Mouse (Mus musculus) cerebral cortex, adult 2 months (tissue): ENCODE data around the gene Snai1.

Source experiments
- WGBS: fragments of 180-500 bp; shearing (Covaris S2); methylation state at CpG from one replicate; pipeline ENCODE4 v1.1.7; 2018; 5-methylcytosine and 5-hydroxymethylcytosine counted together

Snai1 gene

GRCm38 (mm10) chr2:167537476-167538297 is at the start of gene Snai1:
TSS of gene Snai1 (plus strand) at chr2:167538195.
- WGBS: 1% methylated on average over 58 of the region's 58 CpGs

GRCm38 (mm10) chr2:167490813-167491525 is 47.0 kb upstream of the Snai1 start:
- WGBS: 38% methylated on average over 4 of the region's 4 CpGs

DNA sequence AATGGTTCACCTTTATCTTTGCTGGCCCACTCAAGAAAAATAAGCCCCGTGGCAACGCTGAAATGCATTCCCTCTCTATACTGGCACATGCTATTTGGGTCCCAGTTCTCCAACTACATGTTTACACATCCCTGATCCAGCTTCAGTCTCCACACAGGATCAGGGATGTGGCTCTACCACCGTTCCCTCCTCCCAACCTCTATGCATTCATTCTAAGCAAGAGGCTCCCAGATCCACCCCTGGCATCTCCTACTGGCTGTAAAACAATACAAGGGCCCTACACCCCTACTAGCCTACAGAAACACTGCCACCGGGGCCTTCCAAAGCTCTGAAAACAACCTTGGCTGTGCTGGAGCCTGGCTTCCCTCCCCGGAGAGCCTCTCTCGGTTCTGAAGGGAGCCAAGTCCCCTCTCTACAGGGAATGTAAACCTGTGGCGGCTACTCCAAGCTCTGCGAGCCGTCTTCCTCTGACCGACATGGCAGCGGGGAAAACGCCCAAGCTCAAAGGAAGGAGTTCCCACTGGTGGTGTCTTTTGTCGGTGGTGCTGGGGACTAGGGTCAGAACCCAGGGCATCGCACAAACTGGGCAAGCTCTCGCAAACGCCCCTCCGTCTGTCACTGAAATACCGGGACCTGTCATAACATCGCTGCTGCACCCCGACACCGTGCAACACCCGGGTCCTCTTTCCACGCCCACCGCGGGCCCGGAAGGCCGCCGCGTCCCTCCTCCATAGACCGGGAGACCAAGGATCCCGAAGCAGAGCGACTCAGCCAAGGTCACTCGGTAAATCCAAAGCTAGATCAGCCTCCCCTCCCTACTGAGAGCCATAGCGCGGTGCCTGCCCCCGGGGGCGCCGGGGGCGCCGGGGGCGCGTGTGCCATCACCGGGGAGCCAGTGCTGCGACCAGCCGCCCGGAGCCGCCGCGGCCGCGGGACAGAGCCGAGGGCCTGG is 46.0 kb upstream of the Snai1 start, which contains the start of gene Rnf114:
Rnf114 (plus strand) TSS at position 889 of the 952 bp plus-strand sequence.
- WGBS: 1% methylated on average over 52 of the region's 52 CpGs

GRCm38 (mm10) chr2:167492713-167493636 is 45.0 kb upstream of the Snai1 start, which contains the start of gene Spata2:
TSS of gene Spata2 (minus strand) at chr2:167492887.
- WGBS: 1% methylated on average over 61 of the region's 63 CpGs

DNA sequence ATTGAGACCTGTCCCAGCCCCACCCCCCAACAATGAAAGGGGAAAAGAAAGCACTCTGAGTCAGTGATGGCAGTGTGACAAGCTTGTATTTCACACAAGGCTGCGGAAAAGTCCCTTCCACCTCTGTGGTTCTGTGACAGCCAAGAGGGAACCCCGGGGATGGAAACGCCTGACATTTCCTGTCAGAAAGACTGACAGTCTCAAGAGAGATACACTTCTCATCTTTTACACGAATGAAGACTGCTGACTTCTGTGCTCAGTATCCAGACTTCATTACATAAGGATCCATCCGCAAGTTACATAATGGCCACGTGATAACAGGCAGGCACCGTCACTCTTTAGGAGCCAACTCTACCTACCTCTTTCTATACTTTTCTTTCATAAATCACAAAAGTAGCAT is 41.6 kb upstream of the Snai1 start:
- 47% methylated on average over 7 of the region's 7 CpGs for WGBS

- WGBS: 74% methylated on average over 5 of the region's 5 CpGs
Measured at GRCm38 (mm10) chr2:167497272-167497671, 40.7 kb upstream of the Snai1 start.

GRCm38 (mm10) chr2:167502554-167503252 is 35.3 kb upstream of the Snai1 start:
- 50% methylated on average over 13 of the region's 13 CpGs for WGBS

GRCm38 (mm10) chr2:167503253-167503895 is 34.6 kb upstream of the Snai1 start:
- WGBS: under 1% methylated on average over 85 of the region's 85 CpGs

DNA sequence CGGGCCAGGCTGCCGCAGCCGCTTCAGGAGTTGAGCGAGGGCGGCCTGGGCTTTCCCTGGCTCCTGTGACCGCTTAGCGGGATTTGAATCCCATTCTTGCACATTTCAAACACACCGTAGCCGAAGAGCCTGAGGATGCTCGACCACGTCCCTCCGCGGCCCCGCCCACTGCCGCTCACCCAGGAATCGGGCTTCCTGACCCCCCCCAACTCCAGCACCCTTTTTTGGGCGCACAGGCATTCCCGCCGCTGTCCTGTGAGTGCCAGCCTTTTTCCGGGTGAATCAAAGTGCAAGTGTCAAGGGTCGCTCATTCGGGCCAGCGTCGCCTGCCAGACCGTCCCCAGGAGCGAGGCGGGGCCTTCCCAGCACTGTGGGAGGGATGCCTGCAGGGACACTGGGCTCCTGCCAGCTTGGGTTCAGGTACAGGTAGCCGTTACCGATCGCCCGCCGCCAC is 34.1 kb upstream of the Snai1 start:
- 2% methylated on average over 32 of the region's 32 CpGs for WGBS

- 51% methylated on average over 3 of the region's 3 CpGs for WGBS
Measured at GRCm38 (mm10) chr2:167505127-167505526, 32.9 kb upstream of the Snai1 start.

GRCm38 (mm10) chr2:167506546-167507260 is 31.3 kb upstream of the Snai1 start:
- WGBS: 88% methylated on average over 10 of the region's 10 CpGs

DNA sequence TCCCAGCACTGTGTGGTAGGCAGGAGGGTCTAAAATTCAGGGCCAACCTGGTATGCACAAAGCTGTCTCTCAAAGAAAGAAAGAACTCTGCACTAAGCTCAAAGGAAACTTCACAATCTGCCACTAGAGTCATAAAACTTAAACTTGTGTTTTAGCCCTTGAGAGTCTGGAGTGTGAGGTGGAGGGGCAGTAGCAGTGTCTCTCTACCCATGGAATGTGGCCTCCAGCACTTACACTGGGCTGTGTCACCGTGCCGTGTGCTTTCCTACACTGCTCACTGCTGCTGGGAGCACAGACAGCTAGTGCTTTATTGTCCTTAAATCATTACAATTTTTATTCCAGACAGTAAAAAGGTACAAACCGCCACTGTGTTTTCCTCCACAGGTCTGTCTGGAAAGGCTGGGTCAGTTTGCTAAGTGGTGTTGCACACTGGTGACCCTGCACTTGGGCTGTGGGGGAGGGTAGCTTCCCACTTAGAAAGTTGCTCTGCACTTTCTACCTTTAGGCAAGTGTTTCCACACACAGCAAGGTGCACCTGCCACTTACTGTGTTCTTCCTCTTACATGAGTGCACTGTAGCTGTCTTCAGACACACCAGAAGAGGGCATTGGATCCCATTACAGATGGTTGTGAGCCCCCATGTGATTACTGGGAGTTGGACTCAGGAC is 30.1 kb upstream of the Snai1 start:
- 87% methylated on average over 3 of the region's 3 CpGs for WGBS

DNA sequence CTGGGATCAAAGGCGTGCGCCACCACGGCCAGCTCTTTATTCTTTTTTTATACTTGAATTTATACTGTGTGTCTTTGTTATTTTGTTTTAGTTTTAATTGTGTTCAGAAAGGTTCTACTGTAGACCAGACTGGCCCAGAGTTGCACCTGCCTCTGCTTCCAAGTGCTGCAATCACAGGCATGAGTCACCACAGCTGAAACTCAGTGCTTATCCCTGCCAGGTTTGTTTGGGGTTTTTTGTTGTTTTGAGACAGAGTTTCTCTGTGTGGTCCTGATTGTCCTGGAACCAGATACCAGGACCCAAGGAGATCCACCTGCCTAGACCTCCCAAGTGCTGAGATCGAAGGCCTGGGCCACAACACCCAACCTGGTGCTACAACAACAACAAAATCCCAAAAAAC is 29.4 kb upstream of the Snai1 start:
- WGBS: 89% methylated on average over 4 of the region's 4 CpGs

DNA sequence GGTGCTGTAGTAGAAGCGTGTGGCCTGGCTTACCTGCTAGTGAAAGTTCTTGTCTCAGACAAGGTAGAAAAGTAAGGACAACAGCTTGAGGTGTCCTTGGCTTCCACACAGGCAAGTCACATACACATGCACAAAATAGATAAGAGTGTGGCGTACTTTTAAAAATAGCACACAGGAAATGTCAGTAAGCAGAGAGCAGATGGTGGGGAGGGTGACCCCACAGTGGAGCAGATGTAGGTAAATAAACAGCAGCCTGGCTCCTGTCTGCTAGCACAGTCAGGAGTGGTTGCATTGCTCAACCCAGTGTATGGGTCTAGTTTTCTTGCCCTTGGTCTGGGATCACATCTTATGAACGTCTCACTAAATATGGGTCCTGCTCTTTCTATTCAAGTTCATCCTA is 27.5 kb upstream of the Snai1 start:
- WGBS: 49% methylated on average over 3 of the region's 3 CpGs

- WGBS: 91% methylated on average over 9 of the region's 9 CpGs
Measured at GRCm38 (mm10) chr2:167512365-167512764, 25.6 kb upstream of the Snai1 start.

DNA sequence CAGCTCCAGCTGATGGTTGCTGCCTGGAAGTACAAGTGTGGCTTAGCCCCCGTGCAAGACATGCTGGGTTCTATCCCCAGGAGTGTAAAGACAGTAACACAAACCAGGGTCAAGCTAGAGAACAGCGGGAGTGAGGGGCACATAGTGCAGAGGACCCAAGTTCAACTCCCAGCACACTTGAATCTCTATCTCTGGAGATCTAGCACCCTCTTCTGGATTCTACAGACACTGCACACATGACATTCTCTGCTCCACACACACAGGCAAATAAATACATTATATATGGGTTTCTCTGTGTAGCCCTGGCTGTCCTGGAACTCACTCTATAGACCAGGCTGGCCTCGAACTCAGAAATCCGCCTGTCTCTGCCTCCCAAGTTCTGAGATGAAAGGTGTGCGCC is 25.0 kb upstream of the Snai1 start:
- WGBS: 91% methylated on average over 5 of the region's 5 CpGs

- 95% methylated on average over 4 of the region's 4 CpGs for WGBS
Measured at GRCm38 (mm10) chr2:167514641-167515040, 23.4 kb upstream of the Snai1 start.

- WGBS: 75% methylated on average over 5 of the region's 5 CpGs
Measured at GRCm38 (mm10) chr2:167515688-167516087, 22.3 kb upstream of the Snai1 start.
